ENCODE assay signal across 21 mouse cellular contexts in the genomic region with DNA sequence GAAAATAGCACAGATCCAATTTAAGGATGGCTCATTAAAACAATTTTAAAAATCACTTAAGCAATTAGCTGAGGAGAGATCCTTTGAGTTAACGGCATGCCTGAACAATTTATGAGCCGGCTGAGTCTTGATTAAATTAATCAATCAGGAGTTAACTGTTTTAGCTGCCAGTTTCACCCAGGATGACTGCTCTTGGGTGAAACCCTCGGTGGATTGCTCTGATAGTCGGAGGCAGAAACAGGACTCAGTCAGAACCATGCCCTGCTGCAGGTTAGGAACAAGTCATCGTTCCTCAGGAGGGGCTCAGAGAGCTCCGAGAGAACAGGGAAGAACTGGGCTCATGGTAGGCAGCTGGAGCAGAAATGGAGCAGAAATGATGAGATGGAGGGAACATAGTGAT.
"Had no signal": no experiment of that assay in that cellular context is flagged by ENCODE, and none has a peak within 500 bp of the region (broad histone marks: within the 10 kb centered on the region; RNA-seq: fewer than 3 reads in every experiment).

No protein-coding gene starts in this region.

- H3K4me2 ChIP-seq: intestine, embryonic 15.5 days; kidney, embryonic 15.5 days; limb, embryonic 12.5 days; limb, embryonic 15.5 days; liver, embryonic 15.5 days; lung, embryonic 14.5 days; midbrain, embryonic 13.5 days had no signal

- H3K36me3 ChIP-seq: intestine, embryonic 15.5 days; kidney, embryonic 15.5 days; limb, embryonic 12.5 days; limb, embryonic 15.5 days; liver, embryonic 15.5 days; midbrain, embryonic 13.5 days had no signal

- DNase-seq: kidney, adult 11 months; kidney, adult 8-10 months; kidney, postnatal 10 days; kidney, postnatal 36 days; left cerebral cortex, postnatal 4 days; lung, embryonic 14.5 days; right cerebral cortex, adult 18-20 months; right cerebral cortex, postnatal 14 days; right cerebral cortex, postnatal 4 days; thymus, adult 2 months; thymus, postnatal 14 days had no signal

- H3K9me3 ChIP-seq: intestine, embryonic 15.5 days; limb, embryonic 12.5 days; limb, embryonic 15.5 days; liver, embryonic 15.5 days had no signal

- H3K27me3 ChIP-seq: intestine, embryonic 15.5 days; kidney, embryonic 15.5 days; limb, embryonic 12.5 days; limb, embryonic 15.5 days; liver, embryonic 15.5 days; midbrain, embryonic 13.5 days had no signal

- ATAC-seq: intestine, embryonic 15.5 days; lung, postnatal 0 days; midbrain, embryonic 13.5 days; midbrain, embryonic 16.5 days had no signal

- H3K4me1 ChIP-seq: intestine, embryonic 15.5 days; kidney, embryonic 15.5 days; limb, embryonic 12.5 days; limb, embryonic 15.5 days; liver, embryonic 15.5 days; midbrain, embryonic 13.5 days had no signal

- H3K9ac ChIP-seq: intestine, embryonic 15.5 days; kidney, embryonic 15.5 days; limb, embryonic 12.5 days; limb, embryonic 15.5 days; liver, embryonic 15.5 days; lung, embryonic 14.5 days; midbrain, embryonic 13.5 days had no signal

- H3K27ac ChIP-seq: intestine, embryonic 15.5 days; kidney, embryonic 15.5 days; limb, embryonic 12.5 days; limb, embryonic 15.5 days; liver, embryonic 15.5 days; macrophage; midbrain, embryonic 13.5 days; stomach, postnatal 0 days had no signal

- H3K4me3 ChIP-seq: intestine, embryonic 15.5 days; kidney, embryonic 15.5 days; limb, embryonic 12.5 days; limb, embryonic 15.5 days; liver, embryonic 15.5 days; midbrain, embryonic 13.5 days had no signal
